Mouse (Mus musculus): ENCODE results near the gene Cacnb2. TPM values are rescaled to one million over a fixed set of nuclear protein-coding genes. Genes with fewer than 3 reads are reported as not detected.
A peak's percentile ranks its signal among the peaks of the same experiment; 100 is the strongest.

The Cacnb2 gene
- polyA plus RNA-seq, 1 experiment from 2014 or later, result 3.3 TPM

- no peaks in the 10 kb centered on the region for H3K36me3 ChIP-seq
- 78% methylated on average over 6 of the region's 6 CpGs for WGBS
- no peaks in the 10 kb centered on the region for H3K9me3 ChIP-seq
- H3K27ac ChIP-seq (replicated peaks), result no peak overlapping the region
- no peak for ATAC-seq (replicated peaks)
- no peak overlapping the region for H3K4me3 ChIP-seq
- no peak overlapping the region for H3K4me2 ChIP-seq (replicated peaks)
- no peak overlapping the region for H3K9ac ChIP-seq (replicated peaks)
- H3K4me1 ChIP-seq, result no peaks in the 10 kb centered on the region
- H3K27me3 ChIP-seq, result no peaks in the 10 kb centered on the region
Observed at GRCm38 (mm10) chr2:14620120-14620853, 17.4 kb downstream of the Cacnb2 start.

GRCm38 (mm10) chr2:14620891-14621290, 18.0 kb downstream of the Cacnb2 start:
- no peak for ATAC-seq (replicated peaks)
- Histone ChIP-seq H3K9me3 (no peaks in the 10 kb centered on the region), H3K9ac (replicated peaks) (no peak overlapping the region), H3K36me3 (no peaks in the 10 kb centered on the region), H3K27ac (replicated peaks) (no peak overlapping the region), H3K4me2 (replicated peaks) (no peak overlapping the region), H3K4me3 (no peak overlapping the region), H3K27me3 (no peaks in the 10 kb centered on the region), H3K4me1 (no peaks in the 10 kb centered on the region)
- WGBS, result 88% methylated on average over 4 of the region's 4 CpGs

GRCm38 (mm10) chr2:14623820-14624219, 20.9 kb downstream of the Cacnb2 start:
- H3K4me1 ChIP-seq, result no peaks in the 10 kb centered on the region
- H3K27ac ChIP-seq (replicated peaks), result no peak overlapping the region
- 95% methylated on average over 5 of the region's 5 CpGs for WGBS
- H3K4me3 ChIP-seq, result no peak overlapping the region
- no peak for ATAC-seq (replicated peaks)
- H3K27me3 ChIP-seq, result no peaks in the 10 kb centered on the region
- no peak overlapping the region for H3K4me2 ChIP-seq (replicated peaks)
- no peaks in the 10 kb centered on the region for H3K36me3 ChIP-seq
- no peak overlapping the region for H3K9ac ChIP-seq (replicated peaks)
- no peaks in the 10 kb centered on the region for H3K9me3 ChIP-seq

GRCm38 (mm10) chr2:14629814-14630492, 27.1 kb downstream of the Cacnb2 start:
- Histone ChIP-seq H3K36me3 (no peaks in the 10 kb centered on the region), H3K4me1 (no peaks in the 10 kb centered on the region), H3K9ac (replicated peaks) (no peak overlapping the region), H3K9me3 (no peaks in the 10 kb centered on the region), H3K4me3 (no peak overlapping the region), H3K27me3 (no peaks in the 10 kb centered on the region), H3K4me2 (replicated peaks) (no peak overlapping the region), H3K27ac (replicated peaks) (no peak overlapping the region)
- WGBS, result 87% methylated on average over 9 of the region's 9 CpGs
- ATAC-seq (replicated peaks), result no peak

- no peaks in the 10 kb centered on the region for H3K9me3 ChIP-seq
- H3K36me3 ChIP-seq, result no peaks in the 10 kb centered on the region
- no peak overlapping the region for H3K4me3 ChIP-seq
- no peak overlapping the region for H3K27ac ChIP-seq (replicated peaks)
- no peaks in the 10 kb centered on the region for H3K27me3 ChIP-seq
- H3K4me2 ChIP-seq (replicated peaks), result no peak overlapping the region
- no peak overlapping the region for H3K9ac ChIP-seq (replicated peaks)
- ATAC-seq (replicated peaks), result no peak
- 96% methylated on average over 1 of the region's 1 CpGs for WGBS
- H3K4me1 ChIP-seq, result no peaks in the 10 kb centered on the region
Observed at GRCm38 (mm10) chr2:14631590-14631989, 28.7 kb downstream of the Cacnb2 start.

GRCm38 (mm10) chr2:14633202-14633601, 30.3 kb downstream of the Cacnb2 start:
- WGBS, result 96% methylated on average over 2 of the region's 2 CpGs
- Histone ChIP-seq H3K27ac (replicated peaks) (no peak overlapping the region), H3K27me3 (no peaks in the 10 kb centered on the region), H3K4me3 (no peak overlapping the region), H3K4me2 (replicated peaks) (no peak overlapping the region), H3K36me3 (no peaks in the 10 kb centered on the region), H3K9me3 (no peaks in the 10 kb centered on the region), H3K9ac (replicated peaks) (no peak overlapping the region), H3K4me1 (no peaks in the 10 kb centered on the region)
- ATAC-seq (replicated peaks), result no peak

- Histone ChIP-seq H3K4me2 (replicated peaks) (no peak overlapping the region), H3K36me3 (no peaks in the 10 kb centered on the region), H3K4me1 (peaks cover 15% of the 10 kb centered on the region), H3K9me3 (no peaks in the 10 kb centered on the region), H3K27ac (replicated peaks) (no peak overlapping the region), H3K9ac (replicated peaks) (no peak overlapping the region), H3K27me3 (no peaks in the 10 kb centered on the region), H3K4me3 (no peak overlapping the region)
- ATAC-seq (replicated peaks), result no peak
- 91% methylated on average over 4 of the region's 4 CpGs for WGBS
Observed at GRCm38 (mm10) chr2:14639266-14639665, 36.4 kb downstream of the Cacnb2 start.

GRCm38 (mm10) chr2:14639877-14640276, 37.0 kb downstream of the Cacnb2 start:
- Histone ChIP-seq H3K36me3 (no peaks in the 10 kb centered on the region), H3K9me3 (no peaks in the 10 kb centered on the region), H3K4me1 (peaks cover 15% of the 10 kb centered on the region), H3K27ac (replicated peaks) (no peak overlapping the region), H3K9ac (replicated peaks) (no peak overlapping the region), H3K4me3 (no peak overlapping the region), H3K27me3 (no peaks in the 10 kb centered on the region), H3K4me2 (replicated peaks) (no peak overlapping the region)
- 84% methylated on average over 6 of the region's 6 CpGs for WGBS
- ATAC-seq (replicated peaks), result no peak

GRCm38 (mm10) chr2:14641040-14641439, 38.2 kb downstream of the Cacnb2 start:
- Histone ChIP-seq H3K4me1 (peaks cover 15% of the 10 kb centered on the region), H3K27ac (replicated peaks) (peak overlapping the region; percentile 27; the same call in 1 of the 2 replicates), H3K9me3 (no peaks in the 10 kb centered on the region), H3K4me2 (replicated peaks) (no peak overlapping the region), H3K9ac (replicated peaks) (no peak overlapping the region), H3K36me3 (no peaks in the 10 kb centered on the region), H3K27me3 (no peaks in the 10 kb centered on the region), H3K4me3 (no peak overlapping the region)
- WGBS, result 43% methylated on average over 2 of the region's 2 CpGs
- peak; percentile 55; the same call in 1 of the 2 replicates for ATAC-seq (replicated peaks)

- Histone ChIP-seq H3K27ac (replicated peaks) (no peak overlapping the region), H3K9me3 (no peaks in the 10 kb centered on the region), H3K9ac (replicated peaks) (no peak overlapping the region), H3K4me1 (no peaks in the 10 kb centered on the region), H3K4me3 (no peak overlapping the region), H3K27me3 (no peaks in the 10 kb centered on the region), H3K36me3 (no peaks in the 10 kb centered on the region), H3K4me2 (replicated peaks) (no peak overlapping the region)
- WGBS, result 75% methylated on average over 2 of the region's 2 CpGs
- ATAC-seq (replicated peaks), result no peak
Observed at GRCm38 (mm10) chr2:14651268-14651667, 48.4 kb downstream of the Cacnb2 start.

GRCm38 (mm10) chr2:14656673-14657072, 53.8 kb downstream of the Cacnb2 start:
- Histone ChIP-seq H3K9ac (replicated peaks) (no peak overlapping the region), H3K4me3 (no peak overlapping the region), H3K9me3 (no peaks in the 10 kb centered on the region), H3K27ac (replicated peaks) (no peak overlapping the region), H3K4me1 (peaks cover 6% of the 10 kb centered on the region), H3K27me3 (no peaks in the 10 kb centered on the region), H3K4me2 (replicated peaks) (no peak overlapping the region), H3K36me3 (no peaks in the 10 kb centered on the region)
- no peak for ATAC-seq (replicated peaks)
- 50% methylated on average over 4 of the region's 4 CpGs for WGBS

GRCm38 (mm10) chr2:14657205-14657844, 54.4 kb downstream of the Cacnb2 start:
- Histone ChIP-seq H3K4me1 (peaks cover 6% of the 10 kb centered on the region), H3K36me3 (no peaks in the 10 kb centered on the region), H3K27ac (replicated peaks) (0 out of 2 replicates have a peak overlapping the region, but pooled peaks have one; percentile 11), H3K9me3 (no peaks in the 10 kb centered on the region), H3K27me3 (no peaks in the 10 kb centered on the region), H3K4me2 (replicated peaks) (no peak overlapping the region), H3K4me3 (no peak overlapping the region), H3K9ac (replicated peaks) (no peak overlapping the region)
- 63% methylated on average over 3 of the region's 3 CpGs for WGBS
- peak; percentile 85 for ATAC-seq (replicated peaks)

Data from forebrain, embryonic 15.5 days (tissue).